Mouse (Mus musculus) neural tube, embryonic 12.5 days (tissue): ENCODE results near the gene Gm10142. TPM values are rescaled to one million over a fixed set of nuclear protein-coding genes. Genes with fewer than 3 reads are reported as not detected.
"Not testable (repeated sequence)": the region's sequence is repeated elsewhere in the genome, so short reads cannot be mapped to it uniquely, and the experiment has no call there.

Experiments used
- ATAC-seq: fragments of 200-750 bp; cut with Nextera tagmentation; 2 replicates; pipeline ENCODE4 v1.8.0; 2017; ENCODE audit warnings: low read depth, mild to moderate bottlenecking, moderate TSS enrichment, moderate library complexity; ENCODE audit not compliant: low FRiP score
- H3K27ac ChIP-seq: fragments of 300-500 bp; sonication (generic); 2 replicates; pipeline ENCODE4 v1.5.1; 2016
- H3K27me3 ChIP-seq: fragments of 300-500 bp; sonication (generic); replicated peaks from 2 replicates; pipeline ENCODE4 v1.6.1; 2016; ENCODE audit warnings: mild to moderate bottlenecking
- H3K36me3 ChIP-seq: fragments of 300-500 bp; sonication (generic); 2 replicates; pipeline ENCODE4 v1.6.1; 2016; ENCODE audit warnings: mild to moderate bottlenecking
- H3K4me1 ChIP-seq: fragments of 300-500 bp; sonication (generic); 2 replicates; pipeline ENCODE4 v1.6.1; 2016
- H3K4me2 ChIP-seq: fragments of 300-500 bp; sonication (generic); replicated peaks from 2 replicates; pipeline ENCODE4 v1.6.1; 2016; ENCODE audit warnings: mild to moderate bottlenecking
- H3K4me3 ChIP-seq: fragments of 300-500 bp; sonication (generic); 2 replicates; pipeline ENCODE4 v1.5.1; 2016
- H3K9ac ChIP-seq: fragments of 300-500 bp; sonication (generic); 2 replicates; pipeline ENCODE4 v1.6.1; 2016; ENCODE audit warnings: mild to moderate bottlenecking
- H3K9me3 ChIP-seq: fragments of 300-500 bp; sonication (generic); 2 replicates; pipeline ENCODE4 v1.6.1; 2016; ENCODE audit warnings: mild to moderate bottlenecking
- WGBS: fragments of 180-500 bp; shearing (Covaris S2); methylation state at CpG from one replicate; pipeline ENCODE4 v1.1.7; 2016; 5-methylcytosine and 5-hydroxymethylcytosine counted together
- polyA plus RNA-seq: library from polyadenylated mRNA; unstranded; fragments of >200 nt; fragmentation: Nextera tagmentation; extraction: Ambion mirVana; gene quantifications from 2 replicates; pipeline ENCODE4 v1.2.1, GENCODE M21; 2016

The Gm10142 gene
- polyA plus RNA-seq, 1 experiment from 2014 or later: not detected

- H3K27me3 ChIP-seq: no peaks in the 10 kb centered on the region
- H3K4me2 ChIP-seq: no peak within 1 kb of the TSS
- H3K27ac ChIP-seq: no peak within 1 kb of the TSS
- no peak for ATAC-seq
- no peaks in the 10 kb centered on the region for H3K36me3 ChIP-seq
- no peak within 1 kb of the TSS for H3K4me3 ChIP-seq
- 53% methylated on average over 4 of the region's 4 CpGs for WGBS
- no peaks in the 10 kb centered on the region for H3K4me1 ChIP-seq
- H3K9ac ChIP-seq: no peak within 1 kb of the TSS
- peaks cover 4% of the 10 kb centered on the region; the same call in 1 of the 2 replicates for H3K9me3 ChIP-seq
These were observed 18.5 kb upstream of the Gm10142 start, which contains the start of gene Gm9508 for GRCm38 (mm10) chr10:77697133-77697532. Gene Gm9508, minus strand, starts transcription at chr10:77697233.

- Histone ChIP-seq H3K27me3 (no peaks in the 10 kb centered on the region), H3K36me3 (no peaks in the 10 kb centered on the region), H3K9me3 (peaks cover 18% of the 10 kb centered on the region), H3K9ac (no peak within 1 kb of the TSS), H3K27ac (no peak within 1 kb of the TSS), H3K4me2 (no peak within 1 kb of the TSS), H3K4me3 (no peak within 1 kb of the TSS), H3K4me1 (no peaks in the 10 kb centered on the region)
- no peak for ATAC-seq
- 87% methylated on average over 1 of the region's 1 CpGs for WGBS
These were observed 9.3 kb upstream of the Gm10142 start, which contains the start of gene Gm10272 for GRCm38 (mm10) chr10:77706326-77706725. Gene Gm10272, plus strand, starts transcription at chr10:77706626.

GRCm38 (mm10) chr10:77709831-77710230, 5.8 kb upstream of the Gm10142 start:
- H3K4me3 ChIP-seq: no peak overlapping the region
- H3K4me1 ChIP-seq: no peaks in the 10 kb centered on the region
- peaks cover 8% of the 10 kb centered on the region for H3K9me3 ChIP-seq
- ATAC-seq: no peak
- H3K9ac ChIP-seq: no peak overlapping the region
- no peaks in the 10 kb centered on the region for H3K36me3 ChIP-seq
- WGBS: 84% methylated on average over 3 of the region's 3 CpGs
- H3K27me3 ChIP-seq: no peaks in the 10 kb centered on the region
- H3K4me2 ChIP-seq: no peak overlapping the region
- no peak overlapping the region for H3K27ac ChIP-seq

- not testable (repeated sequence) for H3K4me1 ChIP-seq, H3K9ac ChIP-seq, ATAC-seq, H3K9me3 ChIP-seq, H3K27me3 ChIP-seq, H3K36me3 ChIP-seq, H3K27ac ChIP-seq, H3K4me2 ChIP-seq, H3K4me3 ChIP-seq
These were observed 4.5 kb upstream of the Gm10142 start, which contains the start of gene Gm10024 for GRCm38 (mm10) chr10:77711157-77711556. Gene Gm10024, plus strand, starts transcription at chr10:77711457.

GRCm38 (mm10) chr10:77713734-77714133, 1.9 kb upstream of the Gm10142 start:
- H3K9ac ChIP-seq: no peak overlapping the region
- no peaks in the 10 kb centered on the region for H3K36me3 ChIP-seq
- H3K9me3 ChIP-seq: no peaks in the 10 kb centered on the region
- 72% methylated on average over 4 of the region's 4 CpGs for WGBS
- no peak overlapping the region for H3K4me2 ChIP-seq
- ATAC-seq: no peak
- H3K27me3 ChIP-seq: no peaks in the 10 kb centered on the region
- no peaks in the 10 kb centered on the region for H3K4me1 ChIP-seq
- no peak overlapping the region for H3K27ac ChIP-seq
- H3K4me3 ChIP-seq: no peak overlapping the region

GRCm38 (mm10) chr10:77720299-77720698, 4.7 kb downstream of the Gm10142 start, which contains the start of gene Krtap12-1:
Gene Krtap12-1, plus strand, starts transcription at chr10:77720599.
- not testable (repeated sequence) for H3K4me2 ChIP-seq, H3K4me3 ChIP-seq, H3K27me3 ChIP-seq, H3K9me3 ChIP-seq, H3K4me1 ChIP-seq, ATAC-seq, H3K9ac ChIP-seq, H3K27ac ChIP-seq, H3K36me3 ChIP-seq
- WGBS: 86% methylated on average over 1 of the region's 1 CpGs

- Histone ChIP-seq H3K9ac (no peak overlapping the region), H3K4me1 (no peaks in the 10 kb centered on the region), H3K4me2 (no peak overlapping the region), H3K9me3 (no peaks in the 10 kb centered on the region), H3K36me3 (no peaks in the 10 kb centered on the region), H3K4me3 (no peak overlapping the region), H3K27me3 (no peaks in the 10 kb centered on the region), H3K27ac (no peak overlapping the region)
- no peak for ATAC-seq
- WGBS: 75% methylated on average over 8 of the region's 8 CpGs
These were observed 9.2 kb downstream of the Gm10142 start for GRCm38 (mm10) chr10:77724855-77725254.

GRCm38 (mm10) chr10:77726186-77726585, 10.6 kb downstream of the Gm10142 start, which contains the start of gene Gm10100:
Gene Gm10100, plus strand, starts transcription at chr10:77726486.
- no peak within 1 kb of the TSS for H3K9ac ChIP-seq
- no peaks in the 10 kb centered on the region for H3K4me1 ChIP-seq
- H3K27me3 ChIP-seq: no peaks in the 10 kb centered on the region
- no peak within 1 kb of the TSS for H3K27ac ChIP-seq
- no peak within 1 kb of the TSS for H3K4me3 ChIP-seq
- no peaks in the 10 kb centered on the region for H3K36me3 ChIP-seq
- no peaks in the 10 kb centered on the region for H3K9me3 ChIP-seq
- H3K4me2 ChIP-seq: no peak within 1 kb of the TSS
- ATAC-seq: no peak
- WGBS: 53% methylated on average over 3 of the region's 3 CpGs

- no peaks in the 10 kb centered on the region for H3K36me3 ChIP-seq
- H3K27me3 ChIP-seq: no peaks in the 10 kb centered on the region
- WGBS: 69% methylated on average over 4 of the region's 4 CpGs
- H3K27ac ChIP-seq: no peak overlapping the region
- H3K9ac ChIP-seq: no peak overlapping the region
- H3K4me1 ChIP-seq: no peaks in the 10 kb centered on the region
- no peak overlapping the region for H3K4me3 ChIP-seq
- no peak for ATAC-seq
- no peaks in the 10 kb centered on the region for H3K9me3 ChIP-seq
- no peak overlapping the region for H3K4me2 ChIP-seq
These were observed 12.7 kb downstream of the Gm10142 start for GRCm38 (mm10) chr10:77728280-77728679.

GRCm38 (mm10) chr10:77729241-77729640, 13.6 kb downstream of the Gm10142 start:
- Histone ChIP-seq H3K27me3 (no peaks in the 10 kb centered on the region), H3K4me2 (no peak overlapping the region), H3K4me3 (no peak overlapping the region), H3K9me3 (no peaks in the 10 kb centered on the region), H3K9ac (no peak overlapping the region), H3K4me1 (no peaks in the 10 kb centered on the region), H3K27ac (no peak overlapping the region), H3K36me3 (no peaks in the 10 kb centered on the region)
- no peak for ATAC-seq
- WGBS: 52% methylated on average over 4 of the region's 4 CpGs

GRCm38 (mm10) chr10:77735928-77736327, 20.3 kb downstream of the Gm10142 start:
- WGBS: 79% methylated on average over 1 of the region's 1 CpGs
- H3K9me3 ChIP-seq: peaks cover 6% of the 10 kb centered on the region; the same call in 1 of the 2 replicates
- ATAC-seq: no peak
- no peaks in the 10 kb centered on the region for H3K36me3 ChIP-seq
- H3K27me3 ChIP-seq: no peaks in the 10 kb centered on the region
- no peak overlapping the region for H3K27ac ChIP-seq
- H3K4me3 ChIP-seq: no peak overlapping the region
- H3K9ac ChIP-seq: no peak overlapping the region
- H3K4me2 ChIP-seq: no peak overlapping the region
- no peaks in the 10 kb centered on the region for H3K4me1 ChIP-seq

- Histone ChIP-seq H3K9me3 (peaks cover 6% of the 10 kb centered on the region; the same call in 1 of the 2 replicates), H3K4me2 (no peak overlapping the region), H3K27ac (no peak overlapping the region), H3K4me3 (no peak overlapping the region), H3K9ac (no peak overlapping the region), H3K4me1 (no peaks in the 10 kb centered on the region), H3K27me3 (no peaks in the 10 kb centered on the region), H3K36me3 (no peaks in the 10 kb centered on the region)
- no peak for ATAC-seq
- WGBS: 90% methylated on average over 4 of the region's 4 CpGs
These were observed 23.3 kb downstream of the Gm10142 start for GRCm38 (mm10) chr10:77738929-77739328.

GRCm38 (mm10) chr10:77741924-77742688, 26.5 kb downstream of the Gm10142 start, which contains the start of gene Gm18596:
Gene Gm18596, minus strand, starts transcription at chr10:77742638.
- H3K4me3 ChIP-seq, H3K27me3 ChIP-seq, H3K4me2 ChIP-seq, H3K36me3 ChIP-seq, H3K9ac ChIP-seq, H3K9me3 ChIP-seq, ATAC-seq, H3K27ac ChIP-seq, H3K4me1 ChIP-seq: not testable (repeated sequence)
- 59% methylated on average over 5 of the region's 5 CpGs for WGBS
